8 mouse cellular contexts compared by ENCODE assay signal in the genomic region with DNA sequence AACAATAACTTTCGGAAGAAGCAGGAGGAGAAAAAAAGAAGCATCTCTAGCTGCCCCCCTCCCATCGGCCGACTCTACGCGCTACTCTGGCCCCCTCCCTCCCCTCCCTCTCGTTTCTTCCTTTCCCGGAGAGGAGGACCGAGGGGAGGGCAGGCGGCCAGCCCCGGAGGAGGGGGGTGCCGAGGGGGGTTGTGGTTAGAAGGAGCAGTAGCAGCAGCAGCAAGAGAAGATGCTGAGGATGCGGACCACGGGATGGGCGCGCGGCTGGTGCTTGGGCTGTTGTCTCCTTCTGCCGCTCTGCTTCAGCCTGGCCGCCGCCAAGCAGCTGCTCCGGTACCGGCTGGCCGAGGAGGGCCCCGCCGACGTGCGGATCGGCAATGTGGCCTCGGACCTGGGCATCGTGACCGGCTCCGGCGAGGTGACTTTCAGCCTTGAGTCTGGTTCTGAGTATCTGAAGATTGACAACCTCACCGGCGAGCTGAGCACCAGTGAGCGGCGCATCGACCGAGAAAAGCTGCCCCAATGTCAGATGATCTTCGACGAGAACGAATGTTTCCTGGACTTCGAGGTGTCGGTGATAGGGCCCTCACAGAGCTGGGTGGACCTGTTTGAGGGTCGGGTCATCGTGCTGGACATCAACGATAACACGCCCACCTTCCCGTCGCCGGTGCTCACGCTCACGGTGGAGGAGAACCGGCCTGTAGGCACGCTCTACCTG. TPM values are rescaled to one million over a fixed set of nuclear protein-coding genes. Genes with fewer than 3 reads are reported as not detected.
A peak's percentile ranks its signal among the peaks of the same experiment; 100 is the strongest.
DNase-seq lines count a peak whose midpoint lies in the region; ATAC-seq lines count a peak whose summit lies in the region.

No protein-coding gene starts in this region.

- no peak overlapping the region for H3K27ac ChIP-seq in forebrain, embryonic 11.5 days (ENCODE audit: low read depth, low read length)
- peak overlapping the region; percentile 97 for H3K27ac ChIP-seq in heart, embryonic 16.5 days (ENCODE audit: low read length)

- peaks cover 3% of the 10 kb centered on the region; the same call in 1 of the 2 replicates for H3K4me1 ChIP-seq in forebrain, embryonic 11.5 days (replicated peaks; ENCODE audit: control insufficient read depth, insufficient read depth, low read length)
- H3K4me1 ChIP-seq in heart, embryonic 16.5 days (ENCODE audit: control insufficient read depth, insufficient read depth, low read length) = 0 out of 2 replicates have a peak, but pooled peaks cover 2% of the 10 kb centered on the region

- WGBS in forebrain, embryonic 11.5 days = under 1% methylated on average over 51 of the region's 54 CpGs
- WGBS in heart, embryonic 16.5 days = under 1% methylated on average over 51 of the region's 54 CpGs

- H3K9ac ChIP-seq in forebrain, embryonic 11.5 days (ENCODE audit: low read length) = peak overlapping the region; percentile 64
- peak overlapping the region; percentile 91 for H3K9ac ChIP-seq in heart, embryonic 16.5 days (ENCODE audit: low read length)

- peaks cover 16% of the 10 kb centered on the region; the same call in 1 of the 2 replicates for H3K27me3 ChIP-seq in forebrain, embryonic 11.5 days (ENCODE audit: control insufficient read depth, insufficient read depth, low read length)
- 0 out of 2 replicates have a peak, but pooled peaks cover 3% of the 10 kb centered on the region for H3K27me3 ChIP-seq in heart, embryonic 16.5 days (ENCODE audit: control insufficient read depth, insufficient read depth, low read length)

- peak; percentile 83 for DNase-seq in 416B (ENCODE audit: low read depth)
- peak; percentile 9 for DNase-seq in adrenal gland, postnatal 25 days
- peak; percentile 77 for DNase-seq in forebrain, embryonic 11.5 days (ENCODE audit: low spot score)
- DNase-seq in layer of hippocampus, adult 9-11 months = peak; percentile 41
- peak; percentile 46 for DNase-seq in lung, postnatal 10 days
- DNase-seq in right cerebral cortex, postnatal 14 days = peak; percentile 72
- no peak for DNase-seq in T-cell, adult 2 months (ENCODE audit: low spot score)

- H3K9me3 ChIP-seq in forebrain, embryonic 11.5 days (ENCODE audit: control insufficient read depth, low read length) = no peaks in the 10 kb centered on the region
- no peaks in the 10 kb centered on the region for H3K9me3 ChIP-seq in heart, embryonic 16.5 days (replicated peaks; ENCODE audit: control insufficient read depth, low read length)

- no peaks in the 10 kb centered on the region for H3K36me3 ChIP-seq in forebrain, embryonic 11.5 days (ENCODE audit: control insufficient read depth, insufficient read depth, low read length)
- no peaks in the 10 kb centered on the region for H3K36me3 ChIP-seq in heart, embryonic 16.5 days (ENCODE audit: control insufficient read depth, insufficient read depth)

- no peak for ATAC-seq in forebrain, embryonic 11.5 days (replicated peaks; ENCODE audit: low FRiP score)
- ATAC-seq in heart, embryonic 16.5 days (replicated peaks; ENCODE audit: extremely low read depth, insufficient read depth, low FRiP score) = no peak

- H3K4me2 ChIP-seq in forebrain, embryonic 11.5 days (ENCODE audit: low read depth, low read length, severe bottlenecking) = peak overlapping the region; percentile 95
- H3K4me2 ChIP-seq in heart, embryonic 16.5 days (ENCODE audit: low read depth, low read length) = peak overlapping the region; percentile 97

- H3K4me3 ChIP-seq in forebrain, embryonic 11.5 days (ENCODE audit: low read depth, low read length) = peak overlapping the region; percentile 56
- H3K4me3 ChIP-seq in heart, embryonic 16.5 days (ENCODE audit: low read length) = peak overlapping the region; percentile 83

RNA-seq across cellular contexts. Expression of a gene that starts 1.3 kb away (rescaled TPM):
- 1.2 and 2.0 TPM in 2 replicates for total RNA-seq in adrenal gland, postnatal 25 days (2021)
- polyA plus RNA-seq in forebrain, embryonic 11.5 days (2014; fragmentation: Nextera tagmentation; extraction: Ambion mirVana) = 4.8 and 5.1 TPM in 2 replicates
- 22.7 and 22.8 TPM in 2 replicates for polyA plus RNA-seq in heart, embryonic 16.5 days (2015; fragmentation: Nextera tagmentation; extraction: Ambion mirVana)
